Mouse (Mus musculus) ES-E14 (cell line): ENCODE results near the gene Zfp326. TPM values are rescaled to one million over a fixed set of nuclear protein-coding genes. Genes with fewer than 3 reads are reported as not detected.

Experiments used
- DNase-seq: peaks from one replicate; pipeline ENCODE4 v3.0.0-alpha.2; 2013; ENCODE audit warnings: low read depth, low spot score
- H3K27ac ChIP-seq: 2 replicates; pipeline ENCODE4 v1.5.1; 2012; ENCODE audit warnings: low read depth, mild to moderate bottlenecking, low read length, moderate library complexity, mixed read lengths; ENCODE audit not compliant: poor library complexity, insufficient read depth, severe bottlenecking
- H3K36me3 ChIP-seq: 2 replicates; pipeline ENCODE4 v1.6.1; 2012; ENCODE audit warnings: mild to moderate bottlenecking, low read length, moderate library complexity, mixed read lengths; ENCODE audit not compliant: control insufficient read depth, poor library complexity, insufficient read depth, severe bottlenecking
- H3K4me1 ChIP-seq, 2 experiments: fragments of 150-350 bp in 1 of 2; sonication (generic) in 1 of 2; 2 replicates each; pipeline ENCODE4 v1.6.1; 2012; ENCODE audit warnings: low read length in 2 of 2, mild to moderate bottlenecking in 1 of 2, mixed read lengths in 1 of 2; ENCODE audit not compliant: control insufficient read depth in 2 of 2, insufficient read depth in 2 of 2, poor library complexity in 1 of 2
- H3K4me3 ChIP-seq, 2 experiments: fragments of 150-350 bp in 1 of 2; sonication (generic) in 1 of 2; 2 replicates each; pipeline ENCODE4 v1.5.1; 2012; ENCODE audit warnings: low read length in 2 of 2, low read depth in 1 of 2, mild to moderate bottlenecking in 1 of 2, mixed read lengths in 1 of 2; ENCODE audit not compliant: insufficient read depth in 1 of 2, poor library complexity in 1 of 2, severe bottlenecking in 1 of 2
- H3K9ac ChIP-seq: 2 replicates; pipeline ENCODE4 v1.6.1; 2012; ENCODE audit warnings: low read depth, mild to moderate bottlenecking, low read length, mixed read lengths; ENCODE audit not compliant: poor library complexity, insufficient read depth, severe bottlenecking
- H3K9me3 ChIP-seq: fragments of 150-350 bp; sonication (generic); 2 replicates; pipeline ENCODE4 v1.6.1; 2012; ENCODE audit warnings: low read depth, mild to moderate bottlenecking, low read length; ENCODE audit not compliant: control insufficient read depth, insufficient read depth
- CHD2 ChIP-seq: IDR thresholded peaks from 2 replicates; pipeline ENCODE4 v1.6.1; 2014; ENCODE audit warnings: mild to moderate bottlenecking, low read depth, low read length, inconsistent platforms
- HCFC1 ChIP-seq: IDR thresholded peaks from 2 replicates; pipeline ENCODE4 v1.6.1; 2012; ENCODE audit warnings: low read length, inconsistent platforms, borderline replicate concordance; ENCODE audit not compliant: insufficient read depth
- MAFK ChIP-seq: IDR thresholded peaks from 2 replicates; pipeline ENCODE4 v1.6.1; 2014; ENCODE audit warnings: mild to moderate bottlenecking, low read depth, low read length, inconsistent platforms; ENCODE audit not compliant: insufficient read depth
- ZC3H11A ChIP-seq: IDR thresholded peaks from 2 replicates; pipeline ENCODE4 v1.6.1; 2012; ENCODE audit warnings: low read depth, mild to moderate bottlenecking, inconsistent platforms, low read length, borderline replicate concordance
- ZNF384 ChIP-seq: IDR thresholded peaks from 2 replicates; pipeline ENCODE4 v1.6.1; 2012; ENCODE audit warnings: low read depth, low read length, inconsistent platforms
- in situ Hi-C, 2 experiments: fragments of 600-800 bp; cut with MboI; formaldehyde crosslinking; loops; one replicate each; pipeline ENCODE4 v1.15.1; 2025; ENCODE audit warnings: low sequenced_read_pairs in 2 of 2, inconsistent platforms in 1 of 2; ENCODE audit not compliant: unreplicated experiment in 2 of 2
- total RNA-seq: library from RNA; depleted of rRNA; stranded (reverse); fragments of 300-350 nt; gene quantifications from 2 replicates; pipeline ENCODE4 v1.2.3, GENCODE M21; 2012; rRNA removed

Gene Zfp326
- total RNA-seq = 14.5 and 14.9 TPM in 2 replicates

DNA sequence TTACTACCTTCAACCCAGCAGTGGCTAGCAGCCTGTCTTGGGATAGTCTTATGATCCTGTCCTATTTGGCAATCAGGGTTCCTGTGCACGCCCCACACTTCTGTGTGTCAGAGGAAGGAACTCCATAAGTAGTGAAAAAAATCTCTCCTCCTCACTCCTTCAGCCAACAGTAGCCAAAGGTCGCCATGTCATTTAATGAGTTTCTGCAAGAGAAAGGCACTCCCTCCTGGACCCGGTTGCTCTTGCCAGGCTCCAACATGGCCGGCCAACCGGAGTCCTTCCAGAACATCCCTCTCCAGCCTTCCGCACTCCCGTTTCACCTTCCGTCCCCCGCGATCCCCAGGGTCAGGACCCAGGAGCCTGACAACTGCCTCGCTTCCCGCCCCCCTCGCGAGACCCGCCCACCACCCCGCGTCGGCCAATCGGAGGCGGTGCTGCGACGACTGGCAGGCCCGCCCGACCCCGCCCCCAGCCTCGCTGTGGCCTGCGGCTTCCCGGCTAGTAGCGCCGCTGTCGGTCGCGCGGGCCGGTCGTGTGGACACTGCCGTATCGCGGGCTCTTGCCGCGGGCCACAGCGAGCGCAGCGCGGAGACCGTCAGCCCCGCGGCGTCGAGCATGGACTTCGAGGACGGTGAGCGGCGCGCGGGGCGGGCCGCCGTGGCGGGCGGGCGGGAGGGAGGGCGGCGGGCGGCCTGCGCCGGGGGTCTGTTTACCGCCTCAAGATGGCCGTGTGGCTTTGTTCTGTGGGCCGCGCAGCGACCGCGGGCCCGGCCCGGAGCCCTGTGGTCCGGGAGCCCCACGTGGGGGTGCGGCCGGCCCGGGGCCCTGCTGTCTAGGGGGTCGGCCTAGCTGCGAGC, at the start of gene Zfp326:
TSS of gene Zfp326 (plus strand) at position 498 of the 857 bp plus-strand sequence.
- peaks cover 4 to 6% of the 10 kb centered on the region in 2 experiments for H3K4me1 ChIP-seq
- H3K27ac ChIP-seq = 0 out of 2 replicates have a peak within 1 kb of the TSS, but pooled peaks have one; percentile 49
- H3K9ac ChIP-seq = peak within 1 kb of the TSS; percentile 96
- 0 out of 2 replicates have a peak, but pooled peaks have one; percentile 30 for TF ChIP-seq CHD2
- TF ChIP-seq ZNF384 = 0 out of 2 replicates have a peak, but pooled peaks have one; percentile 13
- TF ChIP-seq HCFC1 = peak; percentile 74
- no peak for TF ChIP-seq MAFK
- no peak for TF ChIP-seq ZC3H11A
- in situ Hi-C loops = no loop called here
- peak; percentile 86 for DNase-seq
- H3K4me3 ChIP-seq = peak within 1 kb of the TSS; percentile 89 to 97
- no peaks in the 10 kb centered on the region for H3K36me3 ChIP-seq
- H3K9me3 ChIP-seq = no peaks in the 10 kb centered on the region

DNA sequence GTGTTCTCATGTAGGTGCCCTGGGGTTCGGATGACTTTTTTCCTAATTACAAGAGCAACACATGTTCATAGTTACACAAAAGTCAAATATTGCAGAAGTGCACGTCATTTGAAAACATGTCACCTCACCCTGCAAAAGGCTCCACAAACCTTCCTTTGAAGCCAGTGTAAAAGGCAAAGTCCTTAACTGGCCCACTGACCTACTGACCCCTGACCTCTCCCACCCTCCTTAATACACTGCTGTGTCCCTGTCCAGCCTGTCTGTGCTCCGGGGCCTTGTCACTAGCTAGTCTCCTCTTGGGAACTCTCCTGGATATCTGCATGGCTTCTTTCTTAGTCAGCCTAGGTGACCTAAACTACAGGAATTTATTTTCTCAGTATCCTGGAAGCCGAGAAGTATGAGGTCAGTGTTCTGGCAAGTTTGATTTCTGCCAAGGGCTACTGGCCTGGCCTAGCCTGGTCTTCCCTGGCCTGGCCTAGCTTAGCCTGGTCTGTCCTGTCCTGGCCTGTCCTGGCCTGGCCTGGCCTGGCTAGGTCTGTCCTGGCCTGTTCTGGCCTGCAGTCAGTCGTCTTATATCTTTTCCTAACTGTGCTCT, 49.4 kb upstream of the Zfp326 start:
- H3K36me3 ChIP-seq = no peaks in the 10 kb centered on the region

DNA sequence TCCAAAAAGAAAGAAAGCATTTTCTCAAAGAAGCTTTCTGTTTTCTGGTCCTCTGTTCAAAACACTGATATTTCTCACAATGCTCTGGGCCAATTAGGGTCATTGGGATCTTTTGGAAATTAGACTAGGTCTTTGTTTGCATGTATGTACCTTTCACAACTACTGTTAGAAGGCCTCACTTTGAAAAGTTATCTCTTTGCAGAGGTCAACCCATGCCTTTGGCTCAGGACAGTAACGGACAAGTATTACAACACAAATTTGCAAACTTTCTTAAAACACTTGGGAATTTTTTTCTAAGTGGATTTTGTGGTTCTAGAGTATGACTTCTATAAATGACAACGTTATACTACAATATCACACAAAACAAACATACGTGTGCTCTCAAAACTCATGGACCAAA, 48.3 kb upstream of the Zfp326 start:
- H3K4me1 ChIP-seq = no peaks in the 10 kb centered on the region
- no peak overlapping the region for H3K9ac ChIP-seq
- H3K36me3 ChIP-seq = no peaks in the 10 kb centered on the region
- no peak for DNase-seq
- no peak overlapping the region for H3K4me3 ChIP-seq
- TF ChIP-seq CHD2 (no peak), HCFC1 (no peak), ZC3H11A (no peak), ZNF384 (no peak), MAFK (no peak)
- H3K9me3 ChIP-seq = no peaks in the 10 kb centered on the region
- H3K27ac ChIP-seq = no peak overlapping the region
- in situ Hi-C loops = no loop called here

More for the DNA sequence above, 49.4 kb upstream of the Zfp326 start:
- H3K9me3 ChIP-seq = no peaks in the 10 kb centered on the region
- H3K4me3 ChIP-seq = no peak overlapping the region
- H3K9ac ChIP-seq = no peak overlapping the region
- no peak overlapping the region for H3K27ac ChIP-seq
- no peaks in the 10 kb centered on the region for H3K4me1 ChIP-seq
- in situ Hi-C loops = no loop called here
- DNase-seq = no peak
- TF ChIP-seq ZNF384 = no peak
- TF ChIP-seq CHD2 = no peak
- no peak for TF ChIP-seq ZC3H11A
- TF ChIP-seq MAFK = no peak
- TF ChIP-seq HCFC1 = no peak

DNA sequence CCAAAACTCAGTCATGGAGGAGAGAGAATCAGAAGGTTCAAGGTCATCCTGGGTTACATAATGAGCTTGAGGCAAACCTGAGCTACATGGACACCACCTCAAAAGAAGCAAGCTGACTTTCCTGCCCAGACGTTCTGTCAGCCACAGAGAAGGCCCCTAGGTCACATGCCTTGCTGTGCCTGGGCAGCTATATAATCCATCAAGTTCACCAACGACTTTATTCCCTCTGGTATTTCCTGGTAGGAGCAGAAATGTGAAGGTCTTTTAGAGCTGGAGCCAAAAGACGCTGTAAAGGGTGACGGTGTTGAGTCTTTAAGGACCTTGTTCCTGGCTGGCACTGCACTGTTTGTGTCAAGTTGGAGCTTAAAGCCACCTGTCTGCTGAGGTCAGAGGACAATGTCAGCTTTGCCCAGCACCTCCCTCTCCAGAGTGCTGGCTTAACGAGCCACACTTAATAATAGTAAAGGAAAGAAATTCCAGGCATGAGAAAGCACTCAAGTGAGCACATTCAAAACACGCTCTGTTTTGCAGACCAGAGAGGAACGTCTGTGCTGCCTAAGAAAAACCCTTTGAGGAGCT, 47.3 kb upstream of the Zfp326 start:
- Histone ChIP-seq H3K27ac (no peak overlapping the region), H3K9me3 (no peaks in the 10 kb centered on the region), H3K36me3 (no peaks in the 10 kb centered on the region), H3K9ac (no peak overlapping the region), H3K4me3 (no peak overlapping the region), H3K4me1 (no peaks in the 10 kb centered on the region)
- in situ Hi-C loops = no loop called here
- DNase-seq = no peak
- TF ChIP-seq MAFK (no peak), ZNF384 (no peak), CHD2 (no peak), ZC3H11A (no peak), HCFC1 (no peak)
